Mouse (Mus musculus) myocyte (in vitro differentiated cells): ENCODE data around the gene Faap100.

ENCODE experiments used
- MYOG ChIP-seq, 3 experiments: IDR thresholded peaks; one replicate each; pipeline ENCODE4 v1.6.1; 2011; ENCODE audit warnings: control low read depth in 2 of 3, low read depth in 2 of 3, mild to moderate bottlenecking in 2 of 3; ENCODE audit not compliant: insufficient read length in 2 of 3, control insufficient read depth in 1 of 3, insufficient read depth in 1 of 3
- POLR2A ChIP-seq: IDR thresholded peaks from one replicate; pipeline ENCODE4 v1.6.1; 2011; ENCODE audit warnings: low read depth, mild to moderate bottlenecking, control low read depth, moderate library complexity; ENCODE audit not compliant: insufficient read length
- TCF12 ChIP-seq: IDR thresholded peaks from one replicate; pipeline ENCODE4 v1.6.1; 2011; ENCODE audit warnings: mild to moderate bottlenecking, control low read depth; ENCODE audit not compliant: poor library complexity, insufficient read depth, severe bottlenecking
- TCF3 ChIP-seq: IDR thresholded peaks from one replicate; pipeline ENCODE4 v1.6.1; 2011; ENCODE audit warnings: low read depth, control low read depth; ENCODE audit not compliant: insufficient read length

DNA sequence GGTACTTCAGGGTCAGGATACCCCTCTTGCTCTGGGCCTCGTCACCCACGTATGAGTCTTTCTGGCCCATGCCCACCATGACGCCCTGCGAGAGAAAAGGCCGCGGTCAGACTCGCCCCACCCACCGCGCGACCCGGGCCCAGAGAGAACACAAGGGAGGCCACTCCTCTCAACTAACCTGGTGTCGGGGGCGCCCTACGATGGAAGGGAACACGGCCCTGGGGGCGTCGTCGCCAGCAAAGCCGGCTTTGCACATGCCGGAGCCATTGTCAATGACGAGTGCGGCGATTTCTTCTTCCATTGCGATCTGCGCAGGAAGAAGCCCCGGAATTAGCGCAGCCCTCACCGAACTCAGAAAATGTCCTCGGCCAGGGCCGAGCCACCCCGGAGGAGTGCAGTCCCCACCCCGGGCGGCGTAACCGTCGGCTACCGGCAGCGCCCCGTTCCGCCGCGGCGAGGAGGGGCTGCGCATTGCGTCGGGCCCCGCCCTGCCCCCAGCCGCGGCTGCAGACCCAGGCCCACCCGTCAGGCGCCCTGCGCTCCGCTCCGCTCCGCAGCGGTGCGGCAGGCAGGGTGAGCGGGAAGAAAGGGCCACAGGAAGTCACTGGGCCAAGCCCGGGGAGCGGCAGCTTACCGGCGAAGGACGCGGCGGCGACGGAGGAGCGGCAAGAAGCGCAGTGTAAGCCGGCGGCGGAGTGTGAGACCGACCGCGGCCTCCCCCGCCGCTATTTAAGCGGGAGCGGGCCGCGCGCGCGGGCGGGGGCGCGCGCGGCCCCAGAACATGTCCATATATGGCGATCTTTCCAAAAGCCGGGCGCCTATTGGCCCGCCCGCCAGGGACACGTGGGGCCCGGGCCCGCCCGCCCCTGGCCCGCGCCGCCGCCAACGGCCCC is 30.5 kb downstream of the Faap100 start, which contains the start of gene Actg1:
- no peak for TF ChIP-seq TCF12
- no peak for TF ChIP-seq TCF3
- peak; percentile 59 for TF ChIP-seq POLR2A
- TF ChIP-seq MYOG (IDR thresholded peaks at IDR 0.05; ENCODE audit: control insufficient read depth in 1 of 3, insufficient read depth in 1 of 3, insufficient read length in 2 of 3, low read depth in 2 of 3), result no peak
